Mouse (Mus musculus) megakaryocyte-erythroid progenitor cell, adult 5-6 weeks (primary cell): ENCODE measurements at regions not wholly inside any gene's neighbourhood (a gene's known extent, or its start where the extent isn't known, plus 50 kb on each side); places are given as distances from the start of the nearest gene placed in this dataset.

Experiments
- ATAC-seq: replicated peaks from 2 replicates; pipeline ENCODE4 v1.8.0; 2016; ENCODE audit warnings: mild to moderate bottlenecking, inconsistent platforms; ENCODE audit not compliant: severe bottlenecking, poor library complexity, low FRiP score, low TSS enrichment

- ATAC-seq: no peak
These were observed 157.3 kb upstream of the Zfp618 start for GRCm38 (mm10) chr4:62807926-62808552.

DNA sequence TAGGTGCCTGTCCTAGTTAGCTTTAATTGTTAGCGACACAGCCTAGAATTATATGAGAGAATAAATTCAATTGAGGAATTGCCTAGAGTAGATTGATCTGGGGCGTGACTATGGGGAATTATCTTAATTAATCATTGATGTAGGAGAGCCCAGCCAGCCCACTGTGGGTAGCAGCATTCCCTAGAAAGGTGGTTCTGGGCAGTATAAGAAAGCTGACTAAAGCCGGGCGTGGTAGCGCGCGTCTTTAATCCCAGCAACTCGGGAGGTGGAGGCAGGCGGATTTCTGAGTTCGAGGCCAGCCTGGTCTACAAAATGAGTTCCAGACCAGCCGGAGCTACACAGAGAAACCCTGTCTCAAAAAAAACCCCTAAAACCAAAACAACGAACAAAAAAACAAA lies 156.8 kb upstream of the Zfp618 start:
- no peak for ATAC-seq

- no peak for ATAC-seq
These were observed 156.3 kb upstream of the Zfp618 start for GRCm38 (mm10) chr4:62809048-62809447.

DNA sequence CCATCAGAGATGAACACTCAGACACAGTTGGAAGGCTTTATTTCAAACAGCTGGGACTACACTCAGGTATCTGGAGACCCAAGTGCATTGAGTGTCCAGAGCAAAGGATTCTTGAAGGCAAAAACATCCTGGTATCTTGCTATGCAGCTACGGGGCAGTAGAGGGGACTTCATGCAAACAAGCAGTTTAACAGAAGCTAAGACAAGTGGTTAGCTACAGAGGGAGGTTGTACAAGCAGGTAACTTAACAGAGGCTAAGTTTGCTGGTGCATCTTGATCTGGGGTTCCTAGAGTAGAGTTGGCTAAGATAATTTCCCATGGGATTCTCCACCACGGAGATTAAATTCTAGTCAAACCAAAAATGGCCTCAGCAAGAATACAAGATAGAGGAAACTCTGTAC lies 145.5 kb upstream of the Zfp618 start:
- no peak for ATAC-seq

DNA sequence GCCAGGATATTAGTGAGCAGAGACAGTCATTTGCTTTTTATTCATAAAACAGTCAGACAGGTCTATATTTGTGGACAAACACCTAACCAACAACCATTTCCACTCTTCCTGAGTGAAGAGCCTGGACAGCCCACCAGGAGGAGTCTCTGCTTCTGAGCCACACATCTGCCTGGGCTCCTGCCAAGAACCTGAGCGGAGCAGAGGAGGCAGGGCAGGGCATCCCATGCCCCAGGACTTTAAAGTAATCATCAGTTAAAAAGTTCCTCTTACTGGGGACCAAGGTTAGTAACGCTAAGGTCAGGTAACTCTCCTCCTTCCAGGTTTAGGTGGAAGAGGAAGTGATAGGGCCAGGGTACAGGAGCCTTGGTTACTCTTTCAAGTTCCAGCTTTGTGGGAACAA lies 144.1 kb upstream of the Zfp618 start:
- no peak for ATAC-seq

DNA sequence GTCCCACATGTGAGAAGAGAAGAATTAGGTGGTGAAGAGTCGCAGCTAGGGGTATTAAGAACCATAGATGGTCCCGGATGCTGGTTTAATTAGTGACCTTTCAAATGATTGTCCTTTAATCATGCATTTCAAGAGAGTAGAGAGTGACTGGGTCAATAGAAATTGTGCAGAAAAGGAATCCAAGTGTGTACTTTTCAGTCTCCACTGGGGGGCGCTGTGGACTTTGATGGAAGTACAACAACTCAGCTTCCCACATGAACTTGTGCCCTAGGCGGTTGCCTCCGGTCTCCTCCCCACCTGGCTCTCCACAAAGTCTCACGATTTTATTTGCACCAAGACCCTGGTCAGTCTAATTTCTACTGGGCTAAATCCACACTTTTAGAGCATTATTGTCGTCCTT lies 142.8 kb upstream of the Zfp618 start:
- ATAC-seq: no peak

- no peak for ATAC-seq
These were observed 142.3 kb upstream of the Zfp618 start for GRCm38 (mm10) chr4:62823082-62823481.

DNA sequence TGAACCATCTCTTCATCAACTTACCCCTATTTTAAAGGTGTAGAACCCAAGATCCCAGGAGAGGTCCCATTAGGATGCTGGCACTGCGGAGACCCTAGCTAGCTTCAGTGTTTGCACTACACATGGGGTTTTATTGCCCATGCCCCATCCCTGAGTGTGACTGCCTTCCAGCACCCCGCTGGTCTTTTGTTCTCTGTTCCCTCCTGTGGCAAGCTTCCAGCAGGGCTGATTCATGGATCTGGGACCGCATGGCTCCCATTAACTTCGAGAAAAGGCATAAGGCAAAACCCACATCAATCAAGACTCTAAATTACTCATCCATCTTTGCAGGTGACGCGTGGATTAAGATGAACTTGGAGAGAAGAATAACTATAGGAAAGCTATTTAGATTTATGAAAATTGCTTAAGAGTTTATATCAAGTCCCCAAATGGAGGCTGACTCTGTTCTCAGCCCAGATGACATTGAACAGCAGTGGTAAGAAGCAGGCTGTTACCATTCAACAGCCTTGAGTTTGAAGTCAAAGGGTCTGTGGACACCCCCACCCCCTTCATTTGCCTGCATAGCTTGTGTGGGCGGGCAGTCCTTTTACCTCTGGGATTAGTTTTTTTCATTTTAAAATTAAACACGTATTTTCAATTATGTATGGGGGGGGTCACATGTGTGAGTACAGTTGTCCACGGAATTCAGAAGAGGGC lies 141.7 kb upstream of the Zfp618 start:
- no peak for ATAC-seq

- no peak for ATAC-seq
These were observed 140.8 kb upstream of the Zfp618 start for GRCm38 (mm10) chr4:62824581-62824980.

DNA sequence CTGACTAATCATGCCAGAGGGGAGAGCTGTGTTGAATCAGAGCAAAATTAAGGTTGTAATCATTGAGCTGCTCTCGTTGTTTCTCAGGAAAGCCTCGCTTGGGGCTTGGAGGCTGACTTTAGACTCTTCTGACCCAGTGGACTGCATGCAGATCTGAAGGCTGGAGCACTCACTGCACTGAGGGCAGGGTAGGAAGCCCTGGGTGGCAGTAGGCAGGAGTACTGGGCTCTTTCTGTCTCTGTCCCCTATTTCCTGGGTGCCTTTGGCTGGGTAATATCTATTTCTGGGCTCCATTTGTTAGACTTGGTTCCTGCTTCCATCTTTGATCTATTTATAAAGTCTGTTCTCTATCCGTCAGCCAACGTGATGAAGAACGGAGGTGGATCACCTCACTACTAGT lies 140.1 kb upstream of the Zfp618 start:
- ATAC-seq: no peak

DNA sequence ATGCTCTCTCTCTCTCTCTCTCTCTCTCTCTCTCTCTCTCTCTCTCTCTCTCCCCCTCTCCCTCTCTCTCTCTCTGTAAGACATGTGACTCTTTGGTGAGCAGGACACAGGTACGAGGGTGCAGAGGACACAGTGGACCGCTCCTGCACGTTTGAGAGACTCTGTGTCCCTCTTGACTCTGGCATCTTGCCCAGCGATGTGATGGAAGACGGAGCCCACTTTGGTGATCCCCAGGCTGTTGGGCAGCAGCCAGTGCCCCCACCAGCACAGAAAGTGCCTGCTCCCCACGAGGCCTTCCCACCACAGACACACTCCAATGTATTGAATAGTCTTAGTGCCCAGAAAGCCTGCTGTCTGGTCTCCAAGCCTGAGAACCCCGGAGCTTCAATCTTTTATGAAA lies 136.4 kb upstream of the Zfp618 start:
- no peak for ATAC-seq

DNA sequence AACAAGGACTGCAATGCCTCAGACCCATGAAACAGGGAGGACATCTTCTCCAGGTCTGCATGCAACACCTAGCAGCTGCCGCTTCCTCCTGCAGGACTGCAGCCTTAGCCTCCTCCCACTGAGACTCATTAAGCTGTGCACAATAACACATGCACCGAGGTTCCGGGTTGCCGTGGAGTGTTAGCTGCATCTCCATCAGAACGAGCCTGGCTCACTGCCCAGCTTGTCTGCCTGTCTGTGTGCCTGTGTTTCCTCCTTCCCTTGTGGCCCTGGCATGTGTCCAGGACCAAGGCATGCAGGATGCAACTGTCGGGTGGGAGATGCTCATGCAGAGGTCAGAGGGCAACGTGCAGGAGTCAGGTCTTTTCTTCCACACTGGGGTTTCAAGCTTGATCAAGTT lies 131.4 kb upstream of the Zfp618 start:
- ATAC-seq: peak; percentile 47; the same call in 1 of the 2 replicates

- no peak for ATAC-seq
These were observed 128.5 kb upstream of the Zfp618 start for GRCm38 (mm10) chr4:62836875-62837274.

DNA sequence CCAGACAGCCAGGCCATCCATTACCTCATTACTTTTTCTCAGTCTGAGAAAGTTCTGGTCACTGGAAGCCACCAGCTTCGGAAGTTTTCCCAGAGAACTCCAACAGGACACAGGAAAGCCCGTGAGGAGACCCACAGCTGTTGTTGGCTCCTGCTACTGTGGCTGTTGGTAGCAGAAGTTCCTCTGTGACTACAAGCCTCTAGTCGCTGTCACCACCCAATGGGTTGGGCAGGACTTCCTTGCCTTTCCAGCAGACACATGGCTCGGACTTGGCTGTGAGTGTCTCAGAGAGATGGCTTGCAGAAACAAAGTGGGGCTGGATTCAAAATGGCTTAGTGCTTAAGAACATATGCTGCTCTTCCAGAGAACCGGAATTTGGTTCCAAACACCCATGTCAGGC lies 114.8 kb upstream of the Zfp618 start:
- no peak for ATAC-seq

GRCm38 (mm10) chr4:62853335-62853734 lies 112.0 kb upstream of the Zfp618 start:
- no peak for ATAC-seq

- ATAC-seq: no peak
These were observed 109.0 kb upstream of the Zfp618 start for GRCm38 (mm10) chr4:62856406-62856805.

GRCm38 (mm10) chr4:62862756-62863155 lies 102.6 kb upstream of the Zfp618 start:
- ATAC-seq: no peak

GRCm38 (mm10) chr4:62870391-62870983 lies 94.9 kb upstream of the Zfp618 start:
- no peak for ATAC-seq

DNA sequence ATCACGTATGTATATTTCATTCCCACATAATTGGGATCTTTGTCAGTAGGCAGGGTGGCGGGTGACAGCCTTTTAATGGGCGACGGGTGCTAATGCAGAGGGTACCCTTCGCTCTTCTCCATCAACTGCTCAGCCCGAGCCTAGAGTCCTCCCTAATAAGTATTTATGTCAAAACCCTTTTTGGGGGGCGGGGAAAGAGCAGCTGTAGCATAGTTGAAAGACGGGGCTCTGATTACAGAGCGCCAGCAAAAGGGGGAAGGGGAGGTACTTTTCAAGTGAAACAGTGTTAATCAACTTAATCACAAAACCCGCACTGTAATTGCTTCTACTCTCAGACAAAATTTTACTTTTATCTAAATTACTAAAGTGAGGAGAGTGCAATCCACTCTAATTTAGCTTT lies 92.8 kb upstream of the Zfp618 start:
- ATAC-seq: no peak

- ATAC-seq: no peak
These were observed 91.4 kb upstream of the Zfp618 start for GRCm38 (mm10) chr4:62873986-62874385.

GRCm38 (mm10) chr4:62878063-62878462 lies 87.3 kb upstream of the Zfp618 start:
- ATAC-seq: no peak
